Mouse (Mus musculus) megakaryocyte, embryonic 14.5 days (primary cell): ENCODE measurements around the gene Utrn.

Source experiments
- FLI1 ChIP-seq: IDR thresholded peaks from 2 replicates; pipeline ENCODE4 v1.6.1; 2012; ENCODE audit warnings: low read length, inconsistent platforms, mixed read lengths
- GATA1 ChIP-seq: IDR thresholded peaks from 3 replicates; pipeline ENCODE4 v1.6.1; 2012; ENCODE audit warnings: mixed read lengths, low read length, inconsistent platforms, borderline replicate concordance

GRCm38 (mm10) chr10:12866971-12867732 is 2.0 kb downstream of the Utrn start:
- no peak for TF ChIP-seq GATA1
- no peak for TF ChIP-seq FLI1
